Mouse (Mus musculus): ENCODE results near the gene Cmah. TPM values are rescaled to one million over a fixed set of nuclear protein-coding genes. Genes with fewer than 3 reads are reported as not detected.

Cmah gene
- total and polyA plus RNA-seq, 3 experiments: 1.4 to 2.2 TPM; not detected in 1

DNA sequence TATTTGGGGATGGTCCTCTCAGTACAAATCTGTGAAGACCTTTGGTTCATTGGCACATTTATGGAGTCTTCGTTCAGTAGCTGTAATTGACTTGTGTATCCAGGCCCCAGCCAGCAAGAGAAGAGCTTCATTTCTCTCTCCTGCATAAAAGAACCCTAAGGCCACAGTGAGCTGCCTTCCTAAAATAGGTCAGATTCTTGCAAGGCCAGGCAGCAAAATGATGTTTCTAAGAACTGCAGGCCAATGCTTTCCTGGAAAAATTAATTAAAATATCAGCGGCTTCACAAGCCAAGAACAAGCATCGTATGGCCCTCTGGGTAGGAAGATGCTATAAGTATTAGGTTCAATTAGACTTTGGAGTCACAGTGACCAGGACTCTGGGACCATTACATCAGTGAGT lies 156.5 kb downstream of the Cmah start:
- H3K4me1 ChIP-seq (ENCODE audit: control insufficient read depth in 1 of 2, insufficient read depth in 2 of 2, low read length in 2 of 2): peaks cover 9 to 13% of the 10 kb centered on the region in 2 experiments
- no peak overlapping the region for H3K9ac ChIP-seq (ENCODE audit: control insufficient read depth, low read depth, low read length, poor library complexity, severe bottlenecking)
- TF ChIP-seq ZMIZ1 (IDR thresholded peaks at IDR 0.05; ENCODE audit: low read depth, low read length): no peak
- TF ChIP-seq POLR2AphosphoS2 (IDR thresholded peaks at IDR 0.05; ENCODE audit: low read length): no peak
- TF ChIP-seq ETS1 (IDR thresholded peaks at IDR 0.05; ENCODE audit: low read depth, low read length): no peak
- no peak for TF ChIP-seq HCFC1 (IDR thresholded peaks at IDR 0.05; ENCODE audit: low read depth, low read length)
- no peak overlapping the region for H3K4me3 ChIP-seq (ENCODE audit: control insufficient read depth in 1 of 2, insufficient read depth in 1 of 2, low read depth in 2 of 2, low read length in 2 of 2)
- H3K27me3 ChIP-seq (ENCODE audit: control insufficient read depth in 1 of 2, insufficient read depth in 2 of 2, low read length in 2 of 2): no peaks in the 10 kb centered on the region
- peaks cover 0 to 15% of the 10 kb centered on the region in 2 experiments; a peak in 2 of 4 replicates for H3K36me3 ChIP-seq (ENCODE audit: control insufficient read depth in 1 of 2, insufficient read depth in 2 of 2, low read length in 2 of 2)
- H3K27ac ChIP-seq (ENCODE audit: control insufficient read depth, low read depth, low read length): no peak overlapping the region
- no peak for DNase-seq (ENCODE audit: low read depth, low spot score)
- H3K79me2 ChIP-seq (ENCODE audit: control insufficient read depth, insufficient read depth, low read length, poor library complexity): no peaks in the 10 kb centered on the region
- H3K9me3 ChIP-seq (replicated peaks; ENCODE audit: insufficient read depth, low read length): no peaks in the 10 kb centered on the region

GRCm38 (mm10) chr13:24484811-24485210 lies 157.6 kb downstream of the Cmah start:
- Histone ChIP-seq H3K4me3 (ENCODE audit: control insufficient read depth in 1 of 2, insufficient read depth in 1 of 2, low read depth in 2 of 2, low read length in 2 of 2) (no peak overlapping the region), H3K79me2 (ENCODE audit: control insufficient read depth, insufficient read depth, low read length, poor library complexity) (no peaks in the 10 kb centered on the region), H3K4me1 (ENCODE audit: control insufficient read depth in 1 of 2, insufficient read depth in 2 of 2, low read length in 2 of 2) (peaks cover 13 to 23% of the 10 kb centered on the region in 2 experiments), H3K9me3 (replicated peaks; ENCODE audit: insufficient read depth, low read length) (no peaks in the 10 kb centered on the region), H3K9ac (ENCODE audit: control insufficient read depth, low read depth, low read length, poor library complexity, severe bottlenecking) (no peak overlapping the region), H3K27ac (ENCODE audit: control insufficient read depth, low read depth, low read length) (no peak overlapping the region), H3K36me3 (ENCODE audit: control insufficient read depth in 1 of 2, insufficient read depth in 2 of 2, low read length in 2 of 2) (peaks cover 0 to 23% of the 10 kb centered on the region in 2 experiments; a peak in 2 of 4 replicates), H3K27me3 (ENCODE audit: control insufficient read depth in 1 of 2, insufficient read depth in 2 of 2, low read length in 2 of 2) (no peaks in the 10 kb centered on the region)
- no peak for TF ChIP-seq SMC3 (IDR thresholded peaks at IDR 0.05; ENCODE audit: low read depth, low read length)
- TF ChIP-seq POLR2AphosphoS2 (IDR thresholded peaks at IDR 0.05; ENCODE audit: low read length): no peak
- no peak for TF ChIP-seq GABPA (IDR thresholded peaks at IDR 0.05; ENCODE audit: low read depth, low read length)
- TF ChIP-seq MAZ (IDR thresholded peaks at IDR 0.05; ENCODE audit: low read depth, low read length): no peak
- no peak for TF ChIP-seq POLR2A (IDR thresholded peaks at IDR 0.05; ENCODE audit: control insufficient read depth in 1 of 2, insufficient read depth in 1 of 2, low read depth in 1 of 2, low read length in 2 of 2, poor library complexity in 1 of 2)
- TF ChIP-seq USF2 (IDR thresholded peaks at IDR 0.05; ENCODE audit: borderline replicate concordance in 1 of 2, insufficient read depth in 1 of 2, low read depth in 1 of 2, low read length in 2 of 2): no peak
- TF ChIP-seq ZNF384 (IDR thresholded peaks at IDR 0.05; ENCODE audit: low read depth, low read length): no peak
- no peak for TF ChIP-seq CTCF (IDR thresholded peaks at IDR 0.05 in 2 of 3, conservative IDR thresholded peaks at IDR 0.05 in 1 of 3; ENCODE audit: control insufficient read depth in 1 of 3, insufficient read depth in 1 of 3, low read depth in 2 of 3, low read length in 3 of 3, poor library complexity in 1 of 3, severe bottlenecking in 1 of 3)
- TF ChIP-seq EP300 (IDR thresholded peaks at IDR 0.05; ENCODE audit: low read depth in 1 of 2, low read length in 2 of 2): no peak
- no peak for TF ChIP-seq MXI1 (IDR thresholded peaks at IDR 0.05; ENCODE audit: low read depth, low read length)
- TF ChIP-seq ZKSCAN1 (IDR thresholded peaks at IDR 0.05; ENCODE audit: low read depth, low read length): no peak
- TF ChIP-seq ELF1 (IDR thresholded peaks at IDR 0.05; ENCODE audit: low read depth, low read length): no peak
- TF ChIP-seq POLR2AphosphoS5 (IDR thresholded peaks at IDR 0.05; ENCODE audit: borderline replicate concordance, low read depth, low read length): no peak
- no peak for TF ChIP-seq ZMIZ1 (IDR thresholded peaks at IDR 0.05; ENCODE audit: low read depth, low read length)
- TF ChIP-seq BHLHE40 (IDR thresholded peaks at IDR 0.05; ENCODE audit: borderline replicate concordance, low read depth, low read length): no peak
- TF ChIP-seq SIN3A (IDR thresholded peaks at IDR 0.05; ENCODE audit: low read length): no peak
- DNase-seq (ENCODE audit: low read depth, low spot score): no peak
